Mouse (Mus musculus): ENCODE results near the gene Foxc1.

The Foxc1 gene

DNA sequence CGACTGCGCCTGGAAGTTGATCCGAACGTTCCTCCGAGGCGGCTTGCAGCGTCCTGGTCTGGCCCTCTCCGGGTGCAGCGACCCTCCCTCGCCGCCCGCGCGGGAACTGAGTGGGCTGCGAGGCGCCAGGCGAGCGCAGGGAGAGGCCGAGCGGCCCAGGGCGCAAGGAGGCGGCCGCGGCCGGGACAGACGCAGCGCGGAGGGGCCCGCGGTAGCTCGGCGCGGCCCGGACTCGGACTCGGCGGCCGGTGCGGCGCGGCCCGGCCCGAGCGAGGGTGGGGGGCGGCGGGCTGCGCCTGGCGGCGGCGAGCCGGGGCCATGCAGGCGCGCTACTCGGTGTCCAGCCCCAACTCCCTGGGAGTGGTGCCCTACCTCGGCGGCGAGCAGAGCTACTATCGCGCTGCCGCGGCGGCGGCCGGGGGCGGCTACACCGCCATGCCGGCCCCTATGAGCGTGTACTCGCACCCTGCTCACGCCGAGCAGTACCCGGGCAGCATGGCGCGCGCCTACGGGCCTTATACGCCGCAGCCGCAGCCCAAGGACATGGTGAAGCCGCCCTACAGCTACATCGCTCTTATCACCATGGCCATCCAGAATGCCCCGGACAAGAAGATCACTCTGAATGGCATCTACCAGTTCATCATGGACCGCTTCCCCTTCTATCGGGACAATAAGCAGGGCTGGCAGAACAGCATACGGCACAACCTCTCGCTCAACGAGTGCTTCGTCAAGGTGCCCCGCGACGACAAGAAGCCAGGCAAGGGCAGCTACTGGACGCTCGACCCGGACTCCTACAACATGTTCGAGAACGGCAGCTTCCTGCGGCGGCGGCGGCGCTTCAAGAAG, 680 bp downstream of the Foxc1 start:
- DNase-seq (ENCODE audit: low spot score in 2 of 2), result peak in 1 of 2 experiments; percentile 27

GRCm38 (mm10) chr13:31807736-31808115, 1.3 kb downstream of the Foxc1 start:
- DNase-seq (ENCODE audit: low spot score in 2 of 2), result no peak

- no peak for DNase-seq (ENCODE audit: low spot score in 2 of 2)
Observed at GRCm38 (mm10) chr13:31808116-31808803, 1.8 kb downstream of the Foxc1 start.

- peak in 1 of 2 experiments; percentile 31 for DNase-seq (ENCODE audit: low spot score in 2 of 2)
Observed at GRCm38 (mm10) chr13:31808804-31809420, 2.5 kb downstream of the Foxc1 start.

DNA sequence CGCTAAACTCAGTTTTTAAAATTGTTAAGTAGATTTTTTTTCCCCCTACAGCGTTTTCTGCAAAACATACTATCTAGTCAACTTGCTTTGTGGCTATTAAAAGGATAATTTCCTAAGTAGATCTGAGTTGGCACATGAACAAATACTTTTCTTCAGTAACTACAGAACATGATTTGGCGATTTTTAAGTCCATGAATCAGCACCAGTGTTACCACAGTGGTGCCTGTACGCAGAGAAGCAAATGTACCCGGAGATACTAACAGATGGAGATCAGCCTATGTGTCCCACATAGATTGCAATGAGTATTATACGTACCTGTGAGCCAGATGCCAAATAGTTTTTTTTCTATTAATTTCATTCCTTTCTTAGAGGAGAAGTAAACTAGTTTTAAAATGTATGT, 3.3 kb downstream of the Foxc1 start:
- DNase-seq (ENCODE audit: low spot score in 2 of 2), result no peak

DNA sequence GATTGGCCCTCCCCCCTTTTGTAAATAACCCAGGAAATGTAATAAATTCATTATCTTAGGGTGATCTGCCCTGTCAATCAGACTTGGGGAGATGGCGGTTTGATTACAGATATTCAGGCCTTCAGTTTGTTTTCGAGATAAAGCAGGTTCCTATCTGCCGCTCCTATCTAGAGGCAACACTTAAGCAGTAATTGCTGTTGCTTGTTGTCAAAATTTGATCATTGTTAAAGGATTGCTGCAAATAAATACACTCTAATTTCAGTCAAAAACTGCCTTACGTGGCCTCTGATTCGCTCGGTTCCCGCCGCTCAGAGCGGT, 3.9 kb downstream of the Foxc1 start:
- no peak for DNase-seq (ENCODE audit: low spot score in 2 of 2)

- DNase-seq (ENCODE audit: low spot score in 2 of 2), result peak in 1 of 2 experiments; percentile 4
Observed at GRCm38 (mm10) chr13:31810693-31811541, 4.5 kb downstream of the Foxc1 start.

DNA sequence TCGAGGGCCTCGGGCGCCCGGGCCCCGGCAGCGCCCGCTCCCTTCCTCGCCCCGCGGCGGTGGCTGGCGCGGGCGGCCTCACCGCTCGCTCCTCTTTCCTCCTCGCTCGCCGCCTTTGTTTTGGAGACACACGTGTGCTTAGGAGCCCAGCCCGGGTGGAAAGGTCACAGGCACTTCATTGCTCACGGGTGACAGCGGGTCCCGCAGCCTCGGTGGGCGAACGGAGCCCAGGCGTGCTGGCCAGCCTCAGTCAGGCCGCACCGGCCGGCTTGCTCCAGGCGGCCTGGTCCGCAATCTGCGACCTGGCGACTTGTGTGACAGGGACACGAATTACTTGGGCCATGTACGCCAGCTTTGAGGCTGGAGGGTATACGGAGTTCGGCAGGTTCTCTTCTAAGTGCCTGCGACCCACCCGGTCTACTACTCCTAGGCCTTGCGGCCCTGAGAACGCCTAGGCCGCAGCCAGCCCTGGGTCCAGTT, 5.1 kb downstream of the Foxc1 start:
- no peak for DNase-seq (ENCODE audit: low spot score in 2 of 2)

DNA sequence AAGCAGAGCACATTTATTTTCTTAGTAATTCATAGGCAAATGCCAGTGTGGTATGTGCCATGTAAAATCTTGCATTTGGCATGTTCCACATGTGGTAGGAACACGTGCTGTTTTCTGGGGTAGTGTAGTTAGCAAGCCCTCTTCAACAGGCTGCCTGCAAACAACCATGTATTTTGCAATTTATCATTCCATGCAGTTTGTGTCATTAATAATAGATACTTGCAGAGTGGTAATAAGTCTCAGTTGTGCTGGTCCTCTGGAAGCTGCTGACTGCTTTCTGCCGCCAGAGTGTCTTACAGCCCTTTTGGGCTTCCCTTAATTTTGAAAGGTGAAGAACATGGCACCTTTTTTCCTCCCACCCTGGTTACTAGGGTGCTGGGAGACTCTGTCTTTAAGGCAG, 6.3 kb downstream of the Foxc1 start:
- no peak for DNase-seq (ENCODE audit: low spot score in 2 of 2)

DNA sequence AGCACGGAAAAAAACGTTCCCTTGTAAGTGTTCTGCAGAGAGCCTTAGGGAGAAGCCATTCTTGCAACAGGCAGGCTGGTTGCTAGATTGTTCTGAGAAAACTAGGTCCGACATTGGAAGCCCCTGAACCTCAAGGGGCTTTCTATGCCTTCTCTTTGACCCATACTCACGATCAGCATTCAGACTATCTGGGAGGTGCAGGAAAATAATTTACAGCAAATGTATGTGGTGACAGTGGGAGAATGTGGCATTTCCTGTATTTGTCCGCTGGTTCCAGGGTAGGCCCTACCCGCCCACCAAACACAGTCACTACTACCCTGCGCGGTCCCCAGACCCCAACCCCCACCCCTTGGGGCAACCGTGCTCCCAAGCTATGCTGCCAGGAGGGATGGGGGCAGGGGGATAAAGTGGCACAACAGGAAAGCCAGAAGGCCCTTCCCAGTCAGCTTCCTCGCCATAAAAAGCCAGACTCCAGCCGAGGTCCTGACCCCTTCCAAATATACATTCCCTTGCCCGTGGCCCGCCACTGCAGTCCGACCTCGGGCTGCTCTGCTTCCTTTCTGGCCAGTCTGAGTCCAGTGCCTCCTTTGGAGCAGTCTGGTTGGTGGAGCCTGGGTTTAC, 9.1 kb downstream of the Foxc1 start:
- no peak for DNase-seq (ENCODE audit: low spot score in 2 of 2)

DNA sequence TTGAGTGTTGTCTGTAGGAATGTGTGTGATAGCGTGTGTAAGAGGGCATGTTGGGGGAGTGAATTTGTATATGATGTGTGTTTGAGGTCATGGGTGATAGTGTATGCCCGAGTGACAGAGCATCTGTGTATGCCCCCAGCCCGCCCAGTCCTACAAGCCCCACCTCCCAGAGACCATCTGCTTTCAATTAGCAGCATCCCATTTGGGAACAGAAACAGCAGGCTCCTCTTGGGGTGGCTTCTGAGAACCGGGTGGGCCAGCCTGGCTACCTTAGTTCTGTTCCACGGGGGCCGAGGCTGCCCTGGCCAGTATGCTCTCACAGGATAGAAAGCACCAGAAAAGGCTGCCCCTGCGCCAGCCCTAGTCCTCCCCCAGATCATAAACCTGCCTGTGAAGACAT, 11.9 kb downstream of the Foxc1 start:
- DNase-seq (ENCODE audit: low spot score in 2 of 2), result no peak

DNA sequence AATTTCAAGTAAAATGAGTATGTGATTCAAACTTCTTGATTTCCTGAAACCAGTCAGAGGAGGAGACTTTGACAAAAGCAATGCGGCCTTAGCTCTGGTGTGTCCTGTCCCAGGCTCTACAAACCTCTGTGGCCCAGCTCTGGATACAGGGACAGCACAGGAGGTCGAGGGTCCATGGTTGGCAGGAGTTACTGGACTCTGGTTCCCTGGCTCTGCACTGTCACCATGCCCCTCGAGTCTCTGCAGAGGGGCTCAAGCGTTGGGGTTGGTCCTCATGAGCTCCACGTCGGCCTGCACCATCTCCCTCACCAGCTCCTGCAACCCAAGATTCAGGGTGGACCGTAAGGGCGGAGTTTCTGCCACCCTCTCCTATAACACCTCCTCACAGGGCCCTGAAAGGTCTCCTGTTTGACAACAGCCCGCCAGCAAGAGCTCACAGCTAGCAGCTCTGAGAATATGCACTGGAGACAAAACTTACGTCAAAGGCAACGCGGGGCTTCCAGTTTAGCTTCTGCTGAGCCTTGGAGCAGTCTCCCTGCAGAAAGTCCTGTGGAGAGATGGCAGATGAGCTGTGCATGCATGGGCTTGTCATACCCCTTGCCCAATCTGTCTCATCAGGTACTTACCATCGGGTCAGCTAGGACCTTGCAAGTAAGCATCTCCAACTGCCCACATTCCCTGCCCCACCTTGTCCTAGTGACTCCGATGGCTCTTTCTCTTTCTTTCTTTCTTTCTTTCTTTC, 13.4 kb downstream of the Foxc1 start:
- no peak for DNase-seq (ENCODE audit: low spot score in 2 of 2)

GRCm38 (mm10) chr13:31820587-31821017, 14.2 kb downstream of the Foxc1 start:
- no peak for DNase-seq (ENCODE audit: low spot score in 2 of 2)

DNA sequence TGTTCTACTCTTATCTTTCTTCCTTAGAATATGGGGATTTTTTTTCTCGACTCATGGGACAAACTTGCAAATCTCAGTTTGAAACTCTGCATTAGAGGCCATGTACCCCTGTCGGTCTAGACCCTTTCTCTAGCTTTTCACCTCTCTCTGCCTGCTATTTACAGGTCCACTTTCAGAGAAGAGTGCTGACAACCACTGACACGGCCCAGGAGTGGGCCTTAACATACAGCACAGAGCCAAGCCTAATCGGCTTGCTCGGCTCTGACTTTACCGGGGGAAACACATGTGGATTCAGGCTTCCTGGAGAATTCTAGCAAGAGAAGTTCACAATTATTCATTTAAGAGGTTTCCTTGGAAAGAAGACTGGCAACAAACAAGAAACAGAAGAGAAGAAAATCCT, 14.6 kb downstream of the Foxc1 start:
- no peak for DNase-seq (ENCODE audit: low spot score in 2 of 2)

GRCm38 (mm10) chr13:31823316-31823715, 16.9 kb downstream of the Foxc1 start:
- DNase-seq (ENCODE audit: low spot score in 2 of 2), result no peak

DNA sequence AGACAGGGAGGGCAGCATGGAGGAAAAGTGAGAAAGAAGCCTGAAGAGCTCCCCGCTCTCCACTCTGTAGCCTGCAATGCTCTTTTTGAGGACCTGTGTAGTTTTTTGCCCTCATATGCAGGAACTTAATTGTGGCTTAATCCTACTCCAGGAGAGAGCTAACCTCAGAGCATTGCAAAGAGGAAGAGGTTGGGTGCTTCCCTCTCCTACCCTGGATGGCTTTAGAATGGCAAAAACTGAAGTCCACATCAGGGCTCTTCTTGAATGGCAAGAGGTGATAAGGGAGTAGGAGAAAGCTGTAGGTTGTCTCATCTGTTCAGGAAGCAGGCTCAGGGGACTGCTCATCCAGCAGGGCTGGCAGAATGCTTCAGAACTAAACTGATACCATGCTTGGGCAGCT, 18.7 kb downstream of the Foxc1 start:
- no peak for DNase-seq (ENCODE audit: low spot score in 2 of 2)

DNA sequence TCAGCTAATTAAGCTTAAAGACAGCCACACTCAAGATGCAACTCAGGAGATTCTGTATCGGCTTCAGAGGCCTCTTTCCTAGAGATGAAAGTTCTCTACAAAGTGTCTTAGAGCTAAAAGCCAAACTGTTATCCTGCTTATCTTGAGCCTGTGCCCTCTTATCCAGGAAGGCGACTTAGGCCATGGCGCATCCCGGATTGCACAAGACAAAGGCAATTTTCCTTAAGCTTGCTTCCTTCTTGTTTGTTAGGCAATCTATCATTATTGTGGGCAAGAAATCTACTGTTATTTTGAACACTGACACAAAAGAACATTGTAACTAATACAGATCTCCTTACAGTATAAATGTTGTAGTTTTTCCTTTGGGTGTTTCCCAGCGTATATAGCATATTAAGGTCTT, 20.7 kb downstream of the Foxc1 start:
- no peak for DNase-seq (ENCODE audit: low spot score in 2 of 2)

- no peak for DNase-seq (ENCODE audit: low spot score in 2 of 2)
Observed at GRCm38 (mm10) chr13:31827820-31828332, 21.4 kb downstream of the Foxc1 start.

DNA sequence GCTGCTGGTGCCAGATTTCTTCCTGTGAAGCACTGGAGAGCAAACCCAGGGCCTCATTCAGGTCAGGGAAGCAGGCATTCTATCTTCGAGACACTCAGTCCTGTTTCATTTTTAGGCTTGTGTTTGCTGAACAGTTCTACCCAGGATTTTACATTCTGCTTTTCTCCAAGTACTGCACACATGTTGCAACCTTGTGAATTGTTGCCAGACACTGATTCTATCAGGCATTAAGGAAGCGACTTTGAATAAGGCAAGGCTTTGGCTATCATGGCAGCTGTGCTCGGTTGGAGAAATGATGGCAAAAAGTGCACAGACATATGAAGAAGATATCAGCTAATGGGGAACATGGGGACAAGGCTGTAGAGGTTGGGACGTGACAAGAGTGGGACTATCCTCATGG, 22.0 kb downstream of the Foxc1 start:
- no peak for DNase-seq (ENCODE audit: low spot score in 2 of 2)

DNA sequence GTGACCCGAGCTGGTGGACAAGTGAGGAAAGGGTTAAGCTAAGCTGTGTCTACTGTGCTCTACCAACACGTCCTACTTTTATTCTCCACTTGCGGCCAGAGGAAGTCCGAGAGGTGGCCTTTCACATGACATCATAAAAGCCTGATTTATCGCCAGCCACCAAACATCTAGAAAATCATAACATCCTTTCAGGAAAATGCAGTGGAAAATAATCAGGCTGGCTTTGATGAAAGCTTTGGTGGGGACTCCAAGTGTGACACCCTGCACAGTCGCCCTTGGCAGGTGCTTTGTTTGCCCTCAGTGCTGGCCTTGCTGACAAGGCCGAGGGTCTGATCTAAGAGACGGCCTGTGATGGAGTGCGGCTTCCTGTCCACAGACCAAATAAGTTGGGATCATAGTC, 23.9 kb downstream of the Foxc1 start:
- DNase-seq (ENCODE audit: low spot score in 2 of 2), result no peak
